Mouse (Mus musculus) kidney, embryonic 16.5 days (tissue): ENCODE measurements around the gene Nol10. TPM values are rescaled to one million over a fixed set of nuclear protein-coding genes. Genes with fewer than 3 reads are reported as not detected.

ENCODE experiments used
- ATAC-seq: fragments of 200-750 bp; cut with Nextera tagmentation; 2 replicates; pipeline ENCODE4 v1.8.0; 2017; ENCODE audit warnings: moderate TSS enrichment; ENCODE audit not compliant: low FRiP score, low TSS enrichment
- H3K27ac ChIP-seq: fragments of 300-500 bp; sonication (generic); 2 replicates; pipeline ENCODE4 v1.5.1; 2014; ENCODE audit warnings: low read length
- H3K27me3 ChIP-seq: fragments of 300-500 bp; sonication (generic); 2 replicates; pipeline ENCODE4 v1.6.1; 2014; ENCODE audit warnings: low read length, control low read depth, mixed read lengths; ENCODE audit not compliant: insufficient read depth
- H3K36me3 ChIP-seq: fragments of 300-500 bp; sonication (generic); 2 replicates; pipeline ENCODE4 v1.6.1; 2014; ENCODE audit warnings: low read length, control low read depth, mixed read lengths; ENCODE audit not compliant: insufficient read depth
- H3K4me1 ChIP-seq: fragments of 300-500 bp; sonication (generic); 2 replicates; pipeline ENCODE4 v1.6.1; 2014; ENCODE audit warnings: low read length, control low read depth, mixed read lengths; ENCODE audit not compliant: insufficient read depth
- H3K4me2 ChIP-seq: fragments of 300-500 bp; sonication (generic); replicated peaks from 2 replicates; pipeline ENCODE4 v1.6.1; 2014; ENCODE audit warnings: low read depth, low read length
- H3K4me3 ChIP-seq: fragments of 300-500 bp; sonication (generic); 2 replicates; pipeline ENCODE4 v1.5.1; 2014; ENCODE audit warnings: mild to moderate bottlenecking, low read length
- H3K9ac ChIP-seq: fragments of 300-500 bp; sonication (generic); replicated peaks from 2 replicates; pipeline ENCODE4 v1.6.1; 2014; ENCODE audit warnings: low read length
- H3K9me3 ChIP-seq: fragments of 300-500 bp; sonication (generic); 2 replicates; pipeline ENCODE4 v1.6.1; 2016; ENCODE audit warnings: low read length, control low read depth
- WGBS: fragments of 180-500 bp; shearing (Covaris S2); extraction: QIAGEN DNeasy Blood & Tissue Kit; methylation state at CpG from one replicate; pipeline ENCODE4 v1.1.7; 2014; 5-methylcytosine and 5-hydroxymethylcytosine counted together
- polyA plus RNA-seq: library from polyadenylated mRNA; unstranded; fragments of >200 nt; fragmentation: Nextera tagmentation; extraction: Ambion mirVana; gene quantifications from 2 replicates; pipeline ENCODE4 v1.2.1, GENCODE M21; 2015

The Nol10 gene
- polyA plus RNA-seq, 1 experiment from 2014 or later, result 24.4 TPM

GRCm38 (mm10) chr12:17380991-17381390, 32.7 kb downstream of the Nol10 start:
- 85% methylated on average over 6 of the region's 6 CpGs for WGBS
- H3K4me1 ChIP-seq, result no peaks in the 10 kb centered on the region
- no peak overlapping the region for H3K27ac ChIP-seq
- H3K36me3 ChIP-seq, result peaks cover 22% of the 10 kb centered on the region
- no peaks in the 10 kb centered on the region for H3K27me3 ChIP-seq
- H3K4me2 ChIP-seq, result no peak overlapping the region
- no peaks in the 10 kb centered on the region for H3K9me3 ChIP-seq
- H3K4me3 ChIP-seq, result no peak overlapping the region
- ATAC-seq, result no peak
- no peak overlapping the region for H3K9ac ChIP-seq

- 47% methylated on average over 7 of the region's 7 CpGs for WGBS
- no peak overlapping the region for H3K9ac ChIP-seq
- H3K9me3 ChIP-seq, result no peaks in the 10 kb centered on the region
- no peak; the same call in 1 of the 2 replicates for ATAC-seq
- H3K27ac ChIP-seq, result peak overlapping the region; percentile 34; the same call in 1 of the 2 replicates
- no peak overlapping the region for H3K4me3 ChIP-seq
- no peak overlapping the region for H3K4me2 ChIP-seq
- H3K27me3 ChIP-seq, result no peaks in the 10 kb centered on the region
- H3K4me1 ChIP-seq, result peaks cover 15% of the 10 kb centered on the region; the same call in 1 of the 2 replicates
- peaks cover 17% of the 10 kb centered on the region for H3K36me3 ChIP-seq
Observed at GRCm38 (mm10) chr12:17382759-17383158, 34.5 kb downstream of the Nol10 start.

GRCm38 (mm10) chr12:17386896-17387295, 38.6 kb downstream of the Nol10 start:
- Histone ChIP-seq H3K4me1 (peaks cover 21% of the 10 kb centered on the region; the same call in 1 of the 2 replicates), H3K27me3 (no peaks in the 10 kb centered on the region), H3K27ac (no peak overlapping the region), H3K36me3 (peaks cover 3% of the 10 kb centered on the region; the same call in 1 of the 2 replicates), H3K9ac (no peak overlapping the region), H3K4me3 (no peak overlapping the region), H3K9me3 (no peaks in the 10 kb centered on the region), H3K4me2 (no peak overlapping the region)
- 56% methylated on average over 3 of the region's 3 CpGs for WGBS
- no peak for ATAC-seq

GRCm38 (mm10) chr12:17387332-17388135, 39.3 kb downstream of the Nol10 start:
- 23% methylated on average over 12 of the region's 12 CpGs for WGBS
- ATAC-seq, result peak; percentile 87
- no peak overlapping the region; the same call in 1 of the 2 replicates for H3K9ac ChIP-seq
- no peaks in the 10 kb centered on the region for H3K27me3 ChIP-seq
- no peak overlapping the region for H3K4me3 ChIP-seq
- peaks cover 21% of the 10 kb centered on the region; the same call in 1 of the 2 replicates for H3K4me1 ChIP-seq
- peak overlapping the region; percentile 13; the same call in 1 of the 2 replicates for H3K4me2 ChIP-seq
- H3K27ac ChIP-seq, result peak overlapping the region; percentile 17; the same call in 1 of the 2 replicates
- H3K9me3 ChIP-seq, result no peaks in the 10 kb centered on the region
- H3K36me3 ChIP-seq, result no peaks in the 10 kb centered on the region

- peaks cover 21% of the 10 kb centered on the region; the same call in 1 of the 2 replicates for H3K4me1 ChIP-seq
- H3K27me3 ChIP-seq, result no peaks in the 10 kb centered on the region
- whole genome bisulfite sequencing, result 92% methylated on average over 1 of the region's 1 CpGs
- no peaks in the 10 kb centered on the region for H3K9me3 ChIP-seq
- no peak overlapping the region for H3K4me3 ChIP-seq
- H3K4me2 ChIP-seq, result 0 out of 2 replicates have a peak overlapping the region, but pooled peaks have one; percentile 13
- H3K27ac ChIP-seq, result peak overlapping the region; percentile 17; the same call in 1 of the 2 replicates
- ATAC-seq, result no peak
- no peaks in the 10 kb centered on the region for H3K36me3 ChIP-seq
- no peak overlapping the region; the same call in 1 of the 2 replicates for H3K9ac ChIP-seq
Observed at GRCm38 (mm10) chr12:17388136-17388437, 39.8 kb downstream of the Nol10 start.

- Histone ChIP-seq H3K27me3 (no peaks in the 10 kb centered on the region), H3K4me3 (no peak overlapping the region), H3K4me1 (peaks cover 21% of the 10 kb centered on the region; the same call in 1 of the 2 replicates), H3K27ac (no peak overlapping the region), H3K9ac (no peak overlapping the region), H3K4me2 (no peak overlapping the region), H3K36me3 (peaks cover 9% of the 10 kb centered on the region; the same call in 1 of the 2 replicates), H3K9me3 (no peaks in the 10 kb centered on the region)
- no peak for ATAC-seq
Observed at GRCm38 (mm10) chr12:17390036-17390435, 41.8 kb downstream of the Nol10 start.

- no peak for ATAC-seq
- Histone ChIP-seq H3K4me2 (no peak overlapping the region), H3K27me3 (no peaks in the 10 kb centered on the region), H3K4me3 (no peak overlapping the region), H3K9ac (no peak overlapping the region), H3K9me3 (no peaks in the 10 kb centered on the region), H3K4me1 (peaks cover 21% of the 10 kb centered on the region; the same call in 1 of the 2 replicates), H3K36me3 (peaks cover 9% of the 10 kb centered on the region; the same call in 1 of the 2 replicates), H3K27ac (no peak overlapping the region; the same call in 1 of the 2 replicates)
- whole genome bisulfite sequencing, result 52% methylated on average over 4 of the region's 4 CpGs
Observed at GRCm38 (mm10) chr12:17390510-17390909, 42.3 kb downstream of the Nol10 start.

GRCm38 (mm10) chr12:17393148-17393547, 44.9 kb downstream of the Nol10 start:
- no peaks in the 10 kb centered on the region for H3K27me3 ChIP-seq
- H3K4me3 ChIP-seq, result no peak overlapping the region
- no peak overlapping the region for H3K27ac ChIP-seq
- H3K36me3 ChIP-seq, result peaks cover 9% of the 10 kb centered on the region; the same call in 1 of the 2 replicates
- 82% methylated on average over 13 of the region's 13 CpGs for WGBS
- ATAC-seq, result no peak
- H3K4me2 ChIP-seq, result no peak overlapping the region
- H3K9ac ChIP-seq, result no peak overlapping the region
- H3K4me1 ChIP-seq, result peaks cover 3% of the 10 kb centered on the region; the same call in 1 of the 2 replicates
- no peaks in the 10 kb centered on the region for H3K9me3 ChIP-seq

GRCm38 (mm10) chr12:17397150-17397549, 48.9 kb downstream of the Nol10 start:
- 85% methylated on average over 2 of the region's 2 CpGs for WGBS

GRCm38 (mm10) chr12:17401419-17401818, 53.2 kb downstream of the Nol10 start:
- Histone ChIP-seq H3K9me3 (no peaks in the 10 kb centered on the region), H3K27ac (no peak overlapping the region), H3K4me2 (no peak overlapping the region), H3K9ac (no peak overlapping the region), H3K4me3 (no peak overlapping the region), H3K27me3 (no peaks in the 10 kb centered on the region), H3K4me1 (no peaks in the 10 kb centered on the region), H3K36me3 (peaks cover 27% of the 10 kb centered on the region; the same call in 1 of the 2 replicates)
- 90% methylated on average over 1 of the region's 1 CpGs for WGBS
- no peak for ATAC-seq

More at GRCm38 (mm10) chr12:17397150-17397549, 48.9 kb downstream of the Nol10 start:
- Histone ChIP-seq H3K27me3 (no peaks in the 10 kb centered on the region), H3K9ac (no peak overlapping the region), H3K27ac (no peak overlapping the region), H3K9me3 (no peaks in the 10 kb centered on the region), H3K4me2 (no peak overlapping the region), H3K4me3 (no peak overlapping the region), H3K4me1 (no peaks in the 10 kb centered on the region), H3K36me3 (peaks cover 16% of the 10 kb centered on the region)
- ATAC-seq, result no peak
